Mouse (Mus musculus) forelimb bud, embryonic 11.5 days (tissue): ENCODE measurements around the gene Ak3.
"Not testable (repeated sequence)": the region's sequence is repeated elsewhere in the genome, so short reads cannot be mapped to it uniquely, and the experiment has no call there.

Experiments
- DNase-seq: peaks from one replicate; pipeline ENCODE4 v3.0.0-alpha.2; 2012; ENCODE audit warnings: low read depth, low spot score

Gene Ak3

GRCm38 (mm10) chr19:29044353-29044768, 3.4 kb downstream of the Ak3 start:
- DNase-seq = no peak

DNA sequence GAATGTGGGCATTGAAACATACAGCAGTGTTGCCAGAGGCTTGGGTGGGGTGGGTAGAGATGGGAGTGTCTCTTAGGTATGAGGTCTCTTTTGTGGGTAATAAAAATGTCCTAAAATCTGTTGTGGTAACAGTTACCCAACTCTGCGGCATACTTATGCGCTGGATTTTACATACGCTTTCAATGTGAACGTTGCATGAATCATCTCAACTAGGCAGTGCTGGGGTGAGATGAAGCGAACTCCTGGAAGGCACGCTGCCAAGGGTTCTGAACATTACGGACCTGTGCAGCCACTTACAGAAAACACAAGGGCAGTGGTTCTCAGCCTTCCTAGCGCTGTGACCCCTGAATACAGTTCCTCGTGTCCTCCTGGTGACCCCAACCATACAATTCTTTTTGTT, 5.1 kb downstream of the Ak3 start:
- DNase-seq = no peak

DNA sequence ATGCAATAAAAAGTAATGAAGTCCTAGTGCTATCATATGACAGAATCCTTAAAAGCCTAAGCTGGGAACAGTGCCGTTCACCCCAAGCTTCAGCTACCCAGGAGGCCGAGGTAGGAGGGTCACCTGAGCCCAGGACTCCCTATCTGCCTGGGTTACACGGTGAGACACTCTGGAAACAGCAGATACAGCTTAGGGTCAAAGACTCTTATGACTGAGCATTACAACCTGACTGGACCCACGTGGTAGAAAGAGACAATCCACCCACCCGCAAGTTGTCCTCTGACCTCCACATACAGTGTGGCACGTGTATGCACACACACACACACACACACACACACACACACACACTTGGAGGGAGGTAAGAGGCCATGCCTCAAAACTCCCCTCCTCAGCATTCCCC, 5.6 kb downstream of the Ak3 start:
- no peak for DNase-seq

DNA sequence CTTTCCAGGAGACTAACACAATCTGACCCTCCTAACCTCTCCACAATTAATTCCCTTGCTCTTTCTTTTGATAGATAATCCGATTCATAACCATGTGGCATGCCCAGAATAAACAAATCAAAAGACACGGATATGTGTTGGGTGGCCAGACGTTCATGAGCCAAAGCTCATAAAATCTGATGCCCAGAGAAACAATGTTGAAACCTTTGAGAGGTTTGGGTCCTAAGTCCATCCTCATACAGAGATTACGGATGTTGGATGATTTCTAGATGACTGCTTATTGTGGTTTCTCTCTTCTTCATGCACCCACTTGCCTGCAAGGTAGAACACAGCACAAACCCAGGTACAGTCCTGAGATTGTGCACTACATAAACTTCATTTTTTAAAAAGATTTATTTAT, 7.6 kb downstream of the Ak3 start:
- no peak for DNase-seq

DNA sequence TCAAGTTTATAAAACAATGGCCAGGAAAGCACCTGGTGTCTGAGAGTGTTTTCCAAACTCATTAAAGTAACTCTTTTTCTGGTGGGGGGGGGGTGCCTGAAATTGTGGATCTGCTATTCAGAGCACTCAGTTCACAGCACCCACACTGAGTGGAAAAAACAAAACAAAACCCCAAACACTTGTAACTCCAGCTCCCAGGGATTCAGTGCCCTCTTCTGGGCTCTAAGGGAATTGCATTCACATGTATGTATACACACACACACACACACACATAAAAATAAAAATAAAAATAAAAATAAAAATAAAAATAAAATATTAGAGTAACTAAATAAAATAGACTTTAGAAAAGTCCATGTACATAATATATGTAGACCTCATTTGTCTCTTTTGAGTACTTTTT, 8.4 kb downstream of the Ak3 start:
- DNase-seq = no peak

DNA sequence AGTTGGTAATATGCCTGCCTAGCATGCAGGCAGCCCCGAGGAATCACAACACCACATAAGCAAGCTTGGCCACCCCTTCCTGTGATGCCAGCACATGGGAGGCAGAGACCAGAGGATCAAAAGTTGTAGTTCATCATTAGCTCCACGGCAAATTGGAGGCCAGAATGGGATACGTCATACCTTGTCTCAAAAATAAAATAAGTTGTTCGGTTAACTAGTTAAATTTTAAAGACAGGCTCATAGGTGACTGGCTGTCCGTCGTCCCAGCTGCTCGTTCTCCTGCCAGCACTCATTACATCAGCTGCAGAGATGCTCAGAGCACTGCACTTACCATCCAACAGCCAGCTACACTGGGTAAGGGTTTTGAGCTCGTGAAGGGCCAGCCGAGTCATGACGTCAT, 10.2 kb downstream of the Ak3 start:
- no peak for DNase-seq

DNA sequence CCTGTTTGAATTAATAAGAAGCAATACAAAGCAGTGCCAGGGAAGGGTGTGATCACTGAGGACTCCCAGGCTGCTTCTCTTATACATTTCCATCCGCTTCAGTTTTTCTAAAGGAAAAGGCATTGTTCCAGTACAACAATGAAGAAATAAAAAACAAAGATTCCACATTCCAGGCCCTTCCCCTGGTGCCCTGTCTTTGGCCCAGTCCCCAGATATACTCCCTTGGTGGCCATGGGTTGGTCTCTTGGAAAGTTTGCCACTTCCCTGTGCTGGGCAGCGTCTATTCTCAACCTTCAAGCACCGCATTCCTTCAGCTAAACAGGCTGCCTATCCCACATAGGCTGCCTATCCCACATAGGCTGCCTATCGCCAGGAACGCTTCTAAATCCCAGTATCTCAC, 10.7 kb downstream of the Ak3 start:
- no peak for DNase-seq

GRCm38 (mm10) chr19:29032662-29033061, 15.1 kb downstream of the Ak3 start:
- DNase-seq = no peak

GRCm38 (mm10) chr19:29031788-29032187, 16.0 kb downstream of the Ak3 start:
- DNase-seq = no peak

DNA sequence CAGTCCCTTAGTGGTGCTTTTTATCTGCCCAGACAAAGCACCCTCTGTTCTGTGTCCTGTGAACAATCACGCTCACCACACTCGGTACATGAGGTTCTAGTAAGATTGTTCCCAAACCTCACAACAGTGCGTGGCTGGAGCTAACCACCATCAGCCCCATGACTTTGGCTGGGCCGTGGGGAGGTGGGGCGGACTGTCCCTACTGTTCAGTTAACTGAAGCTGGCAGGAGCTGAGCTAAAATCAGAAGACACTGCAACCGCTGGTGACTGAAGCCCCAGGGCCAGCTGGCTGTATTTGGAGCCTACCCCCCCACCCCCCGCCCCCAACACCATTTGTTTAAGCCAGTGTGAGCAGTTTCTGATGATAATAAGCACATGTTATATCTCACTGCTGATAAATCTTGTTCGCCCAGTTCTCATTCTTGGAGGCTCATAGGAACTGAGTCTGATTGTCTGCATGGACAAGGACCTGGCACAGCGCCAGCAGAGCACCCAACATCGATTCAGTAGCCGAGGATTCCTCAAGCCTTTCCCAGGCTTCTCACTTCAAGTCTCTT, 23.3 kb downstream of the Ak3 start:
- no peak for DNase-seq

DNA sequence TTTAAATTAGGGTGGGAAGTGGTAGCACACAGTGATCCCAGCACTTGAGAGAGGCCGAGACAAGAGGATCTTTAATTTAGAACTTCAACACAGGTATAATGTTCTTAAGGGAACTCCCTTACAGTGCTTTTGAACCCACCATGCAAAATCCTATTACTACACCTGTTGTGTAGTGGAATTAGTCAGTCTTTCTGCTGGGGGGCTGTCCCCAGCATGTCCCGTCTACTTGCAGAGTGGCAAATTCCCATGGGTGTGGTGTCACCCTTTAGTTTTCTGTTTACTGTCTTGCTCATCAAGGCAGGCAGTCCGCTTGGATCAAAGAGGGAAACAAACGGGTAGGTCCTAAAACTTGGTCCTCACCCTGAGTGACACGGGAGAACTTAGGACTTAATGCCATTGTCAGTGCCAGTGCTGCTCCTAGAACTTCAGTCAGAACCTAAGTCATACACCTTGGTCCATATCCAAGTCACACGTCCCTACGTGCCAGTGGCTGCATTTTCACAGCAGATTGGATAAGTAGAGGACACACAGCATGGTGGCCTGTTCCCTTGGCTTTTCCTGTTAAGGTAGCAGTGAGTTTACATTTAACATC, 25.9 kb downstream of the Ak3 start:
- no peak for DNase-seq

GRCm38 (mm10) chr19:29019647-29020046, 28.1 kb downstream of the Ak3 start:
- DNase-seq = no peak

- DNase-seq = peak; percentile 21
Observed at GRCm38 (mm10) chr19:29016786-29017185, 31.0 kb downstream of the Ak3 start.

DNA sequence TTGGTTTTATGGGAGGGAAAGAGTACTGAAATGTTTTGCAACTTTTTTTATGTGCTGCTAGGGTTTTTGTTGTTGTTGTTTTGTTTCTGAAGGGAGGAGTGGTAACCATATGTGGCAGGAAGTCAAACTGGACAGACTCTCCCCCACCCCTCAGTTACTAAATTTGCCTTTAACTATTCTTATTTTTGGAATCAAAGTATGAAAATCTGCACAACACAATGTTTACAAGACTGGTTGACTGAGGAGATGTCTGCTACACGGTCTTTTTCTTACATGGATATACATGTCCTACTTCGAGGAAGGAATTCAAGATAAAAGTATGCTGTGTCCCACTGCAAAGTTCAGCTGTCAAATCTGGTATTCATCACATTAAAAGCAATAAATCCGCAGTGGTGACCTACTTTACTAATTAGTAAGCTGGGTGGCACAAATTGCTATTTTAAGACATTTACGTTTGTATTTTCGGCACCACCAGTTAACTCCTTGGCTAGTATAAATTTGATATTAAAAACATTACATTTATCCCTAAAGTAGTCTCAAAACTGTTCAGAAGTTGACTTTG, 31.5 kb downstream of the Ak3 start:
- peak; percentile 33 for DNase-seq

- peak; percentile 8 for DNase-seq
Observed at GRCm38 (mm10) chr19:29015410-29016203, 32.2 kb downstream of the Ak3 start.

DNA sequence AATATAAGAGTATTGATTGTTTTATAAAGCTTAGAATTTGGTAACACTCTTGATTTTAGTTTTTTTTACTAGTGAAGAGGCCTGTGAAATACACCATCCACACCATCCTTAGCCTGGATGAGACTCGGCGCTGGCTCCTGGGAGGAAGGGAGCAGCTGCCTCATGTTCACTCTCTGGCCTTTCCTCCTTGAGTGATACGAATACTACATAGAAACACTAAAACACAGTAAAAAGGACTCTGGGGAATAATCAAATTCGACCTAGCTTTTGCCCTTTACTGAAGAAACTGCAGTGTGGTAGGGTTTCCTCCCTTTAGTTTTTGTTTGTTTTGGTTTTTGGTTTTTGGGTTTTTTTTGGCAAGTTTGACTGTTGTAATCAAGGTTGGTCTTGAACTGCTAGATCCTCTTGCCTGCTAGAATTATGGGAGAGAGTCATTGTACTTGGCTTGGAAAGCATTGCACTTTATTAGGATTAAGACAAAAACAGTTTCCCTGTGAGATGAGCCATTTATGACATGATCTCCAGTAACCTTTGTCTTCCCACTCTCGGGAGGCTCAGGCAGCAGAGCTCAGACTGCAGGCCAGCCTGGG, 33.2 kb downstream of the Ak3 start:
- no peak for DNase-seq

DNA sequence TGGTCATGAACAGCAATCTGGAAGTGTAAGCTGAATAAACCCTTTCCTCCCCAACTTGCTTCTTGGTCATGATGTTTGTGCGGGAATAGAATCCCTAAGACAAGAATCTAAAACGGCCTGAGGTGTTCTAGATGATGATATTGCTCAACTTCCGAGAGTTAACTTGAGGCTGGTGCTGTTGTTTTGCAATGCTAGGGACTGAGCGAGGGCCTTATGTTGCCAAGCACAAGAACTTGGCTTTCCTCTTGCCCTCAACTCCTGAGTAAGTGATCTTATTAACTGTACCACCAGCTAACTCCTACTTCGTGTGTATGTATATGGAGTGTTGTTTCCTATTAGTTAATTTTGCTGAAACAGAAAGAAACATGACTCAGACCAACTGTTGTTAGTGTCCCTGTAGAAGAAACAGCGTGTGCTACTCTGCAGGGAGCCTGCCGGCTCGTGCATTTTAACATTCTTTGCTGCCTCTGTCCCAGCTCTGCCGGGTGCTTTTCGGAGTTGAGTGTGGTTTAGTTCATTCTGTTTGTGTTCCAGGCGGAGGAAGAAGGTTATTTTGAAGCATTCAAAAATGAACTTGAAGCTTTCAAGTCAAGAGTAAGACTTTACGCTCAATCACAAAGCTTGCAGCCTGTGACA, 36.3 kb downstream of the Ak3 start:
- no peak for DNase-seq

- DNase-seq = no peak
Observed at GRCm38 (mm10) chr19:29009046-29009445, 38.7 kb downstream of the Ak3 start.

- DNase-seq = no peak
Observed at GRCm38 (mm10) chr19:29008069-29008706, 39.6 kb downstream of the Ak3 start.

GRCm38 (mm10) chr19:29000321-29000720, 47.4 kb downstream of the Ak3 start:
- not testable (repeated sequence) for DNase-seq

- no peak for DNase-seq
Observed at GRCm38 (mm10) chr19:28997976-28998630, 49.7 kb downstream of the Ak3 start.
